Mouse (Mus musculus): ENCODE measurements around the gene Ifi47.
"Not testable (repeated sequence)": the region's sequence is repeated elsewhere in the genome, so short reads cannot be mapped to it uniquely, and the experiment has no call there.

Ifi47 gene

GRCm38 (mm10) chr11:49076001-49076757 is at the start of gene Ifi47:
TSS of gene Ifi47 (plus strand) at chr11:49076587.
- in situ Hi-C loops (cut with MboI, MseI) = not testable (repeated sequence)

- in situ Hi-C loops (cut with MboI, MseI) = loop anchor here (5.0 kb wide), 1 partner anchor 47 kb away; no protein-coding TSS in a partner anchor
Measured at GRCm38 (mm10) chr11:49050064-49050463, 26.3 kb upstream of the Ifi47 start.

GRCm38 (mm10) chr11:49051093-49051891 is 25.1 kb upstream of the Ifi47 start, which contains the start of gene 9930111J21Rik2:
TSS of gene 9930111J21Rik2 (minus strand) at chr11:49051242.
- in situ Hi-C loops (cut with MboI, MseI) = loop anchor here (5.0 kb wide), 1 partner anchor 46 kb away; no protein-coding TSS in a partner anchor

GRCm38 (mm10) chr11:49051894-49052293 is 24.5 kb upstream of the Ifi47 start:
- in situ Hi-C loops (cut with MboI, MseI) = loop anchor here (5.0 kb wide), 1 partner anchor 45 kb away; no protein-coding TSS in a partner anchor

- in situ Hi-C loops (cut with MboI, MseI) = loop anchor here (5.0 kb wide), 1 partner anchor 68 kb away; the partner anchor contains the start of genes Gm12185 and Tgtp1
Measured at GRCm38 (mm10) chr11:49060061-49060460, 16.3 kb upstream of the Ifi47 start.

GRCm38 (mm10) chr11:49061865-49062264 is 14.5 kb upstream of the Ifi47 start:
- in situ Hi-C loops (cut with MboI, MseI) = loop anchor here (5.0 kb wide), 1 partner anchor 70 kb away; the partner anchor contains the start of genes Gm12185 and Tgtp1

- in situ Hi-C loops (cut with MboI, MseI) = loop anchor here (5.0 kb wide), 1 partner anchor 72 kb away; the partner anchor contains the start of genes Gm12185 and Tgtp1
Measured at GRCm38 (mm10) chr11:49063713-49064469, 12.5 kb upstream of the Ifi47 start, which contains the start of gene Tgtp2. TSS of gene Tgtp2 (minus strand) at chr11:49064206.

GRCm38 (mm10) chr11:49068358-49068757 is 8.0 kb upstream of the Ifi47 start:
- in situ Hi-C loops (cut with MboI, MseI) = no loop called here

- in situ Hi-C loops (cut with MboI, MseI) = no loop called here
Measured at GRCm38 (mm10) chr11:49077012-49077411, 625 bp downstream of the Ifi47 start.

- in situ Hi-C loops (cut with MboI, MseI) = no loop called here
Measured at GRCm38 (mm10) chr11:49078719-49079118, 2.3 kb downstream of the Ifi47 start.

- in situ Hi-C loops (cut with MboI, MseI) = loop anchor here (5.0 kb wide), 1 partner anchor 103 kb away; the partner anchor contains the start of genes 9930111J21Rik1 and Olfr56
Measured at GRCm38 (mm10) chr11:49080636-49081035, 4.2 kb downstream of the Ifi47 start.

- in situ Hi-C loops (cut with MboI, MseI) = loop anchor here (5.0 kb wide), 1 partner anchor 104 kb away; the partner anchor contains the start of genes 9930111J21Rik1 and Olfr56
Measured at GRCm38 (mm10) chr11:49081356-49081755, 5.0 kb downstream of the Ifi47 start.

GRCm38 (mm10) chr11:49081886-49082285 is 5.5 kb downstream of the Ifi47 start:
- in situ Hi-C loops (cut with MboI, MseI) = loop anchor here (5.0 kb wide), 1 partner anchor 105 kb away; the partner anchor contains the start of genes 9930111J21Rik1 and Olfr56

- in situ Hi-C loops (cut with MboI, MseI) = loop anchor here (5.0 kb wide), 1 partner anchor 106 kb away; the partner anchor contains the start of genes 9930111J21Rik1 and Olfr56
Measured at GRCm38 (mm10) chr11:49083146-49083545, 6.8 kb downstream of the Ifi47 start.

GRCm38 (mm10) chr11:49083808-49084207 is 7.4 kb downstream of the Ifi47 start:
- in situ Hi-C loops (cut with MboI, MseI) = loop anchor here (5.0 kb wide), 1 partner anchor 107 kb away; the partner anchor contains the start of genes 9930111J21Rik1 and Olfr56

- in situ Hi-C loops (cut with MboI, MseI) = loop anchor here (5.0 kb wide), 1 partner anchor 107 kb away; the partner anchor contains the start of genes 9930111J21Rik1 and Olfr56
Measured at GRCm38 (mm10) chr11:49084385-49084784, 8.0 kb downstream of the Ifi47 start.

GRCm38 (mm10) chr11:49084875-49085274 is 8.5 kb downstream of the Ifi47 start:
- in situ Hi-C loops (cut with MboI, MseI) = loop anchor here (5.0 kb wide), 1 partner anchor 108 kb away; the partner anchor contains the start of genes 9930111J21Rik1 and Olfr56

- in situ Hi-C loops (cut with MboI, MseI) = no loop called here
Measured at GRCm38 (mm10) chr11:49086858-49087361, 10.5 kb downstream of the Ifi47 start.

GRCm38 (mm10) chr11:49087830-49088616 is 11.6 kb downstream of the Ifi47 start:
- in situ Hi-C loops (cut with MboI, MseI) = no loop called here

Data from regulatory T cell (primary cell).